Mouse (Mus musculus) adrenal gland, postnatal 36 days (tissue): Measurements from ENCODE around the gene Stard5. TPM values are rescaled to one million over a fixed set of nuclear protein-coding genes. Genes with fewer than 3 reads are reported as not detected.
A peak's percentile ranks its signal among the peaks of the same experiment; 100 is the strongest.

Experiments
- DNase-seq, 2 experiments: peaks; one replicate each; pipeline ENCODE4 v3.0.0; 2021; ENCODE audit warnings: mixed read lengths in 1 of 2
- total RNA-seq, 2 experiments: library from RNA; stranded (reverse); gene quantifications; 2 replicates each; pipeline ENCODE4 v1.2.3; 2021

The Stard5 gene
- total RNA-seq, 2 experiments from 2014 or later, result 21.2 to 32.8 TPM

DNA sequence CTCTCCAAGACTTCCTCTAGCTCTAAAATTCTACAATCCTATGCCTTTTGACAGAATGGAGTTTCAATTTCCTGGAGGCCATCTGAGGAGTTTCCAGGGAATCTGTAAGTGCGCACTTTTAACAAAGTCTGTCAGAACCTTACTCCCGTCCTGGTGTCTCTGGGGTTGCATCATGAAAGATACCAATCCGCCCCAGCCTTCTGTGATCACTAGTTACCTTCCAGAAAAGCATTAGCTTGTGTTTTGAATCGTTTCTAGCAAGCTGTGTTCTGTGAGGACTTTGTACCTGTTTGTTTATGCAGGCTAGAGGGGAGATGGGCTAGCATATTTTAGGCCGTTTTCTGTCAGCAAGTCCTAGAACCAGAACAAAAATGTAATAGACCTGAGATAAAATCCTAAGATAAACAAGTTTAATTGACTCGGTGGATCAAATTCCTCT is 942 bp downstream of the Stard5 start:
- DNase-seq, result no peak

- DNase-seq, result no peak
These were observed 2.1 kb downstream of the Stard5 start for GRCm38 (mm10) chr7:83633856-83634255.

- no peak for DNase-seq
These were observed 4.0 kb downstream of the Stard5 start for GRCm38 (mm10) chr7:83635726-83636125.

DNA sequence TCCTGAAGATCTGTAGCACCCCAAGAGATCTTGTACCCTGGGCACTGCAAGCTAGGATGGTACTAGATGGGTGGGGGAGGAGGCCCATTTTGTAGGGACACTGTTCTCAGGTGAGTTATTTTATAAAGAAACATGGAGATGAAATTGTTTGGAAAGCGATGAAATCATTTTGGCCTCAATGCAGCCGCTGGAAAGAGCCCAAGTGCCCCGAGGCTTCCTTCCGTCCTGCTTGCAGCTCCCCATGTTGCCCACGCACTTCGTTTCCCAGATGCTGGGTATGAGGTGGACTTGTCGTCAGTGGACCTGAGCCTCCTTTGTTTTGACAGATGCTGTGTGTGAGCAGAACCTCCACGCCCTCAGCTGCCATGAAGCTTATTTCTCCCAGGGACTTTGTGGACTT is 4.7 kb downstream of the Stard5 start:
- no peak for DNase-seq

DNA sequence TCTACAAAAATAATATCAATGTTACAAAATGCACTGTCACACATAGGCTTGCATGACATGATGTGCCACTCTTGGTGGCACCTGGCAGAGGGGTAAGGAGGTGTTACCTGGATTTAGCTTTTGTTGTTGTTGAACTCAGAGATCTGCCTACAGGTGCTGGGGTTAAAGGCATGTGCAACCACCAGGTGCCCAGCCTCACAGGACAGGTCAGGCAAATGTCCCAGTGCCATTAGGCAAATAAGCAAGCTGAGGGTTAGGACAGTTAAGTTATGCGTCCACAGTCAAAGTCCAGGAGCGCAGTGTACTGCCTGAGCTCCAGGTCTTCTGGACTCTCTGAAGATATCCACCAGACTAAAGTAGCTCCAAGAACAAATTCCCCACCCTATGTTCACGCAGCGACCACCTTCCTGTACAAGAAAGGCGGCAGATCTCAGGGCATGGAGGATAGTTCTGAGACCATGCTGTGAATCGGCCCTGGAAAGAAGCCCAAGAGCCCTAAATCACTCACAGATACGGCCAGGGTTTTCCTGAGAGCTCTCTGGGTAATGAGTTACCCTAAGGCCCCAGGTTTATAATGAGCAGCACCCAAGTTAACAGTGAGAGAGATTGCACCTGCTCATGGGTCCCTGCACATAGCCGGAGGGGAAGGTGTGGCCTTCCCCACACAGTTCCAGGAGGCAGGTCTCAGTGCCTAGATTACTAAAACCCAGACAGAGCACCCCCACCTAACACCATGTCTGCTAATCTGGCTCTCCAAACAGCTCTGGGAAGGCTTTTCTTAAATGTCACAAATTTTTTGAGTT is 6.2 kb downstream of the Stard5 start:
- no peak for DNase-seq

DNA sequence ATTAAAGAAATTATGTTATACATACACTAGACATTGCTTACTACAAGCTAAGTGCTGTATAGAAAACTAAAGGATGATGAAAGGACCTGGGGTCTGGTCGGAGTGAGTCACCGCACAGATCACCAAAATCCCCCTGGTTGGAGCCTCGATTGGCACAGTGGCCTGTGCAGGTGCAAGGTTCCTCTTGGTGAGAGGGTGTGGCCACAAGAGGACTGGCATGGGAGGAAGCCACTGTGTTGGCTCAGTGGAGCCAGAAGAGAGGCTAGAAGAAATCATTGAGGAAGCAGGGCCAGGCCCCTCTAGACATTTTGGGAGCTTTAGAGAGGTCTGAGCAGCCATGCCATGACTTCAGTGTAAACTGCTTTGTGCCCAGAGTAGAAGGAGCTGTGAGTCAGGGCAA is 7.3 kb downstream of the Stard5 start:
- DNase-seq, result no peak

DNA sequence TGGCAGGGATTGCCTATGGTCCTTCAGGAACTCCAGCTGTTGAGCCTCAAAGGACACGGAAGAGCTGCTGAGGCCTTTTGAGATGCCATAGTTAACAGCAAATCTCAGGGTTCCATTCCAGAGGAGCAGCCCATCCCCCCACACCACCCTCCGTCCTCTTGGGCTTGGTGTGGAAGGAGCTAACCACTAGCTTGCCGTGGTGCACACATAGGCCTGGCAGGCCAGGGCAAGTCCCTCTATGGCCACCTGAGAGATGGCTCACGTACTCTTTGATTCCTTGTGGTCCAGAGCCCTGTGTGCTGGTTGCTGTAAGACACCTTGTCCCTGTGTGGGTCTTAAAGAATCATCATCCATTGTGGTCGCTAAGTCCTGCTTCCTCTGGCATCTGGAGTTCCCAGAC is 8.8 kb downstream of the Stard5 start:
- DNase-seq, result no peak

- no peak for DNase-seq
These were observed 9.4 kb downstream of the Stard5 start for GRCm38 (mm10) chr7:83641163-83641562.

DNA sequence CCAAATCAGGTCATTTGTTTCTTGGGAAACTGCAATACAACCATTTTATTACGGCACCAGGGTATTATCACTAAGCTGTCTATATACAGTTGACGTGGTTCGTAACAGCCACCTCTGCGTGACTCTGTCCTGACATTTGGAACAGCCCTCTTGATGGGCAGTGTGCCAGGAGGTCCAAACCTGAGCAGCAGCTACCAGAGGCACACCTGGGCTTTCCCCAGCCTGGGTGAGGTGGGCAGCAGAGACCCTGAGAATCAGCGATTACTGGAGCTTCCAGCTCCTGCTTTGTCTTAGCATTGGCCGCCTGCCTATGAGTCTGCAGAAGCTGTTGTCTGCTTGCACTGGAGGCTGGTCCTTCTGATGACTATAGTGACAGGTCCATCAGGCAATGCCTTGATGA is 11.8 kb downstream of the Stard5 start:
- DNase-seq, result no peak

GRCm38 (mm10) chr7:83644761-83645160 is 13.0 kb downstream of the Stard5 start:
- no peak for DNase-seq

DNA sequence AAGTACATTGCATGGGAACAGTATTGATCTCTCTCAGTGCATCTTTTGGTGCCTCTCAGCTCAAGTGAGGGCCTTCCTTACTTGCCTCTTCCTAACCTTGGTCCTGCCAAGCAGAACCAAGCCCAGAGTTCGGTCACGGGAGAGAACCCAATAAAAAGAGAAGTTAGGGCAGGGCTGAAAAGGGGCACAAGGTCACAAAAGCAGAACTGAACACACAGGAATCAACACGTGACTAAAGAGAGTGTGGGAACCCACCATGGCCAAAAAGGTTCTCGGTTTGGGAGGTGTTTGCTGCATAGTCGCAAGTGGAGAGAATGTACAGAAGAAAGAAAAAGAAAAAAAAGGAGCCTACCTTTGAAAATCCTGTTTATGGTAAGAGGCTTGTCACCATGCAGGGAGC is 13.7 kb downstream of the Stard5 start:
- DNase-seq, result no peak

DNA sequence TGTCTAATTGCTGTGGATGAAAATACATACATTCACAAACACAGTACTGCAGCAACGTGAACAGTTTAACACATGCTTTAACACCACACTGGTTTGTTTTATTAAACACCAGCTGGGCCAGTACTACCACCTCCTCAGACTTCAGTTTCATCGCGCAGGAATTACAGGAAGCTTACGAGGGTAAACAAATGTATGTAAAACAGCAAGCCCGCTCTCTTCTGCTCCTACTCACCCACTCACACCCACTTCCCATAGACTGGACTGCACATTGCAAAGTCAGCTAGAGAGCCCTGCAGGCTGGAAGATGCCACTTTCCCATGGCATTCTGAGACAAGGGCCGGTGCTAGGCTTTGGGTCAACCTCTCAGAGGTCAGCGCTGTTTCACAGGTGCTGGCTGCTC is 17.0 kb downstream of the Stard5 start:
- DNase-seq, result no peak

DNA sequence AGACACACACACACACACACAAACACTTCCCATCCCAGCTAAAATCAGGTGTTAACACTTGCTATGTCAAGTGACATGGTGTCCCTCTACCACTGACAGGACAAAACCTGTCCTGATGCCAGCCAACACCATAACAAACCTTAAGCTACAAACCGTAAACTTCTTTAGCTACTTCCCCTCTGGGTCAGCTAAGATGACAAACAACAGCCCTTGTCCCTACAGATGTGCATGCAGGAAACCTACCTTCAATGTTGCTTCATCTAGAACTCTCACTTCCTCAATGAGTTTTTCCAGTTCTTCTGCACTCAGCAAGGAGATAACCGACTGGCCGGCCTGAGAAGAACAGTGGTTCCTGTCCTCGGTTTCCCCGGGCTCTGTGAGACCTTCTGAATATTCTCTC is 18.9 kb downstream of the Stard5 start:
- no peak for DNase-seq

DNA sequence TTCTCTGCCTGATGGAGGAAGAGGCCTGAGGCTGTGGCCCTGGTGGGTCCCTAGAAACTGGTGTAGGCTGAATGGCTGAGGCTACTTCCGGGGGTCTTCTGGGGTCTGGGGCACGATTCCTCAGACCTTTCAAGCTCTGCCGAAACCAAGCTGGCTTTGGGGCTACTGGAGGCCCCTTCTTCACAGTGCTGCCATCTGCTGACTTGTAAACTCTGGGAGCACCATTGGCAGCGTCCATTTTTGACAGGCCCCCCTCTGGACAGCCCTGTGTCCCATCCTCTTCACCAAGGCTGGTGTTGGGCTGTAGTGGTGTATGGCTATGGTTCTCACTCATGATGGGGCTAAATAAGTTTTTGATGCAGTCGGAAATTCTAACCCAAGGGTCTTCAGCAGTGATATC is 20.7 kb downstream of the Stard5 start:
- DNase-seq, result no peak

- no peak for DNase-seq
These were observed 21.9 kb downstream of the Stard5 start for GRCm38 (mm10) chr7:83653605-83654051.

- DNase-seq, result no peak
These were observed 22.4 kb downstream of the Stard5 start for GRCm38 (mm10) chr7:83654196-83654595.

DNA sequence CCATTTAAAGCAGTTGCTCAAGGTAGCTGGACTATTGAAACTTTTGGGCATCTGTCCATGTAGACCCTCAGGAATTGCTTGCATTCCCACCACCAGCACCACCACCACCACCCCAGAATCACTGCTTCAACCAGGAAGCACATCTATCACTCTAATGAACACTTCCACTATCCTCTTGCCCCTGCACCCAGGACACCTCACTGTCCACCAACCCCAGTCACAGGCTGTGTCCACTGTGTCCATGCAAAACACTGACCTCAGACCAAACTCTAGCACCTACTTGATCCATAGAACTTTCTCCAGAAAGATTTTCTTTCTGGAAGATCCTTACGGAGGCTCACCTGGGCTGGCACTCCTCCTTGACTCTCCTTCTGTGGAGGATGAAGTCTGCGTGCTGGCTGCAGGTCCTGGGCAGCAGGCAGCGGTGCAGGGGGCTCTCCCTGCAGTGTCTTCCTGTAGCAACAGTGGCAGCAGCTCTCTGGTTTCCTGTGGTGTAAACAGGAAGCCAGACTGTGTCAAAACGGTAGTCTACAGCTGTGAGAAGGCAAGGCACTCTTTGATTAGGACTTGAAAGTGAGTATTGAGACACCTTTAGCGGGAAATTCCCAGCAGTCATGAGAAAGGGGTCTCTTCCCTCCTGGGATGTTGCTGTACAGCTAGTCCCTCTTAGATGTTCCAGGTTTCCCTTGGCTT is 23.3 kb downstream of the Stard5 start:
- peak; percentile 38 to 52 for DNase-seq

DNA sequence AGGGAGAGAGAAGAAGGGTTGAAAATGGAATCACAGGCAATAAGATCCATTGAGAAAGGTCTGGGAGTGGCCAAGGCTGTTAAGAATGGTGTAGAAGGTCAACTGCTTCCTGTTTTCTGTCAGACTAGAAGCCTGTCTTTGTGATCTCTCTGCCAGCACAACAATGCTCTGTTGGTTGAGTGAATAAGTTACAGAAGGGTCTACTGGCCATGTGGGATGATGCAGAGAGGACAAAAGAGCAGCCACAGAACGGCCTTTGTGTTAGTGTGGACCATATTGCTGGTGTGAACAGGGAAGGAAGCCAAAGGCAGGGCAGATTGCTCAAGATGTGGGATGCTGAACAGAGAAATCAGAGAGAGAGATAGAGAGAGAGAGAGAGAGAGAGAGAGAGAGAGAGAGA is 27.0 kb downstream of the Stard5 start:
- no peak for DNase-seq

DNA sequence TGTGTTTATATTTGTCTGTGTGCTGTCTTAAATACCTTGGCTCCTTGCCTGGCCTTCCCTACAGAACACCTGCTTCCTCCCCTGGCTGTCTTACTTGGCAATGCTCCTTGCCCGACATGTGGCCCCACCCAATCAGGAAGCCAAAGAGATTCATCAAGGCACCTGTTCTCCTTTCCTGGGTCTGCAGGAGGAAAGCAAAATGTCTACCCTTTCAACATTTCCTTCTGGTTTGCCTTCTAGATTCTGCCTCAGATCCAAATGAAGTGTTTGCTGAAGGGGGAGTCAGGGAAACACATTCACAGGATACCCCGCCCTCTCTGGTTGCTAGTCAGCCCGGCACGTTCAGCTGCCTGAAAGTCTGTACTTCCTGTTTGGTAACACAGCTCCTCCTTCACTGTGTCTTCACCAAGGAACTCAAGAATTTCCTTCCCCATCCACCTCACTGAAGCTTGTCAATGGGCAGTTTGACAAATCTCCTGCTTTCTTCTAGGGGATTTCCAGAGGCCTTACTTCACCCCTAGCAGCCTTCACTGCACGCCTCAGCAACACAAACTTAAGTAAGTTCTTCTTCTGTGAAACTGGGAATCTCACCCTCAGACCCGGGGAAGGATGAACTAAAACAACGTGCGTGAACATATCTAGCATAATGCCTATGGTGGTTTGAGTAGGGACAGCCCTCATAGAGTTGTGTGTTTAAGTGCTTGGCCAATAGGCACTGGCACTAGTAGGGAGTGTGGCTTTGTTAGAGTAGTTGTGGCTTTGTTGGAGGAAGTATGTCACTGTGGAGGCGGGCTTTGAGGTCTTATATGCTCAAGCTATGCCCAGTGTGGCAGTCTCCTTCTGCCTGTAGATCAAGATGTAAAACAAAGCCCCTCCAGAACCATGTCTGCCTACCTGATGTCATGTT is 27.7 kb downstream of the Stard5 start:
- DNase-seq, result peak; percentile 12 to 37

DNA sequence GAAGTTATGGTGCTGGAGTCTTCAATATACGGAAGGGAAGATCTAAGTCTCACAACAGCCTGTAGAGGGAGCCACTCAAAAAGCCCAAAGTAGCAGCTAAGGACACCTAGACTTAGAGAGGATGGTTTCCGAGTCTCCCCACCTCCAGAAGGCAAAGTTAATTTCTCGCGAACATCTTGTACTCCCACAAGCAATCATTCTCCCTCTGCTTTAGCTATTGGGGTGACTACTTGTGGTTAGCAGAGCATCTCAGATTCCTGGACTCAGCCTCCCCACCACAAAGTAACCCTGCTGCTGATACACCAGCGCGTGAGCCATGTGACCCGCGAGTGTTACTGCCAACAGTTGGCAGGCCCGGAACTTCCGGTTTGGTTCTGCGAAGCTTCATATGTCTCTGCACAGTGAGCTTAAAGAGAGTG is 28.5 kb downstream of the Stard5 start:
- DNase-seq, result no peak

GRCm38 (mm10) chr7:83661031-83661430 is 29.3 kb downstream of the Stard5 start:
- DNase-seq, result no peak

DNA sequence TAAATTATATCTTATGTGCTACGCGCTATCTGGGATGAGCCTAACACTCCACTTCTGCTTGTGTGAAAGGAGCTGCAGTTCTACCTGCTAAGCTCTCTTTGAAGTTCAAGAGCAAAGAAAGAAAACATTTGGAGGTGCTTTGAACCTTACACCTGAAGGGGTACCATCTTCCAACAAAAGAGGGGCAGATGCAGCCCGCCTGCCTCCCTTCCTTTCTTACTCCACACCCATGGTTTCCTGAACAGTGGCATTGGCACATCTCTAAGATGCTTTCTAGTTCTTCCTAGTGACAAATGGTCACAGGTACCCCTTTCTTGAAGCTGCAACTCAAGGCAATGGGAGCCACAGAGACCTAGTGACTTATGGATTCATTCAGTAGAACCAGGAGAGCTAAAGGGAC is 30.0 kb downstream of the Stard5 start:
- DNase-seq, result no peak
